Mouse (Mus musculus) E14TG2a.4 (cell line): ENCODE results near the gene 2610507B11Rik.

Source experiments
- H3K27me3 ChIP-seq: 2 replicates; pipeline ENCODE4 v1.6.1; 2014; ENCODE audit warnings: low read length, control low read depth; ENCODE audit not compliant: insufficient read depth
- H3K36me3 ChIP-seq: 2 replicates; pipeline ENCODE4 v1.6.1; 2014; ENCODE audit warnings: low read length, control low read depth; ENCODE audit not compliant: insufficient read depth
- H3K4me1 ChIP-seq: replicated peaks from 2 replicates; pipeline ENCODE4 v1.6.1; 2014; ENCODE audit warnings: low read depth, low read length, control low read depth
- H3K4me3 ChIP-seq: replicated peaks from 2 replicates; pipeline ENCODE4 v1.5.1; 2014; ENCODE audit warnings: mild to moderate bottlenecking, low read length
- H3K9me3 ChIP-seq: 2 replicates; pipeline ENCODE4 v1.6.1; 2014; ENCODE audit warnings: low read length, control low read depth
- CTCF ChIP-seq: conservative IDR thresholded peaks from 2 replicates; pipeline ENCODE4 v1.5.1; 2014; ENCODE audit warnings: low read length
- NANOG ChIP-seq: IDR thresholded peaks from 2 replicates; pipeline ENCODE4 v1.6.1; 2014; ENCODE audit warnings: borderline replicate concordance, low read length, mixed read lengths
- POU5F1 ChIP-seq: IDR thresholded peaks from 2 replicates; pipeline ENCODE4 v1.6.1; 2014; ENCODE audit warnings: low read length, borderline replicate concordance

Gene 2610507B11Rik

DNA sequence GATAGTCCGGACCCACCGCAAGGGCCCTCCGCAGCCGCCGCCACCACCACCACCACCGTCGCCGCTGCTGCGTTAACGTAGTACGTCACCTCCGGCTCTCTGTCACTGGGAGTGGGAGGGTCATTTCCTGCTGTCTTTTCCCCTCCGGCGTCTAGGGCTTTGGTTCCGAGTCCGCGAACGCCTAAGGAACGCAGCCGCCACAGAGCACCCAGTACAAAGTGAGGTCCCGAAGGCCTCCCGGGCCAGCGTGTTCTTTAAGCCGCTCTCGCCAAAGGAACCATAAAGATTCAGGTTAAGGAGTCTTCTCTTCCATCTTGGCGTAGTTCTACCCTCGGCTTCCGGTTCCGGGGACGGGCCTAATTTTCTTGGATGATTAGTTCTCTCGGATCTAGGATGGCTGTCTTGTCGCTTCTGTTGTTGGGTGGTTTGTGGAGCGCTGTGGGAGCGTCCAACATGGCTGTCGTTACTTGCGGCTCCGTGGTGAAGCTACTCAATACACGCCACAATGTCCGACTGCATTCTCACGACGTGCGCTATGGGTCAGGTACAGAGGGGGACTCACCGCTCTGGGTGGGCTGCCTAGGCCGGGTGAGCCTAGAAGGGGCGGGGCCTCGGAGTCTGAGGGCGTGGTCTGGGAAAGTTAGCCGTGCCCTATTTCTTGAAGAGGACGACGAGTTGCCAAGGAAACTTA is 15.8 kb upstream of the 2610507B11Rik start, which contains the start of the genes Sdf2 and Supt6:
TSS of gene Sdf2 (plus strand) at position 120 of the 691 bp plus-strand sequence.
TSS of gene Supt6 (minus strand) at position 361 of the 691 bp plus-strand sequence.
- Histone ChIP-seq H3K36me3 (peaks cover 36% of the 10 kb centered on the region), H3K9me3 (no peaks in the 10 kb centered on the region), H3K27me3 (no peaks in the 10 kb centered on the region), H3K4me1 (peaks cover 76% of the 10 kb centered on the region), H3K4me3 (peak within 1 kb of the TSS; percentile 99)
- no peak for TF ChIP-seq POU5F1
- TF ChIP-seq CTCF: no peak

DNA sequence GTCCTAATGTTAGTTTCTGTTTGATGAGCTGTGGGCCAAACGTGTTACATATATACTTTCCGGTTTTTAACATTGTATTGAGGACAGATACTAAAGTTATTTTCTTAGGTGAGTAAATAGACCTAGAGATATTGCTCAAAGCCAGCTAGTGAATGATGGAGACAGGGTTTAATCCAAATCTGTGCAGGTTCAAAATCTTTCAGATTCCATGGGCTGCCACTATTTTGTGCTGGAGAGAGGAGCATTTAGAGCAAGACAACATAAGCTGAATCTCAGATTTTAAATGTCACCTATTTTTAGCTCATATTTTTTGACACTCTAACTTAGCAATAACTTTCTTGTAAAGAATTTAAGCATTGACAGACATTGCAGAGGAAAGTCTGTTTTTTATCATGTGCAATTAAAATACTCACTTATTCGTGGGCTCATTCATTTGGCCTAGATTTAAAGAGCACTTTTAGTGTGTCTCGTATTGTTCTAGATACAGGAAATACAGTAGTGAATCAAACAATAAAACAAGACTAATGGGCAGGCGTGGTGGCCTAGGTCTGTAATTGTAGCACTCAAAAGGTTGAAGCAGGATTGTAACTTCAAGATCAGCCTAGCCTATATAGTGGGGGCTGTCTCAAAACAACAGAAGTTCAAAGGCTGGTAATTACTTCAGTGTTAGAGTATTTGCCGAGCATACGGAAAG is 15.1 kb upstream of the 2610507B11Rik start:
- H3K4me3 ChIP-seq: peak overlapping the region; percentile 99
- H3K36me3 ChIP-seq: peaks cover 37% of the 10 kb centered on the region
- no peak for TF ChIP-seq POU5F1
- TF ChIP-seq NANOG: no peak
- TF ChIP-seq CTCF: no peak
- no peaks in the 10 kb centered on the region for H3K9me3 ChIP-seq
- peaks cover 74% of the 10 kb centered on the region for H3K4me1 ChIP-seq
- no peaks in the 10 kb centered on the region for H3K27me3 ChIP-seq

DNA sequence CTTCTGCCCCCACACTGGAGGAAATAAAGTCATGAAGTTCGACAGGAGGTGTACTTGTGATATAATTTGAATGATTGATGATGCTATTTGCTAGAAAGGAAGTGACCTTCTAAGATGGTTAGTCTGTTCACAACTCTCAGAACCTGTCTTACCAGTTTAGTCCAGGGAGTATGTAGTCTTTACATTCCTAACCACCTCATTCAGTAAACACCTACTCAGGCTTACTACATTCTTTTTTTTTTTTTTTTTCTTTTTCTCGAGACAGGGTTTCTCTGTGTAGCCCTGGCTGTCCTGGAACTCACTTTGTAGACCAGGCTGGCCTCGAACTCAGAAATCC is 14.6 kb upstream of the 2610507B11Rik start:
- Histone ChIP-seq H3K4me3 (peak overlapping the region; percentile 99), H3K9me3 (no peaks in the 10 kb centered on the region), H3K36me3 (peaks cover 37% of the 10 kb centered on the region), H3K4me1 (peaks cover 69% of the 10 kb centered on the region), H3K27me3 (no peaks in the 10 kb centered on the region)
- no peak for TF ChIP-seq POU5F1
- TF ChIP-seq CTCF: no peak
- no peak for TF ChIP-seq NANOG

DNA sequence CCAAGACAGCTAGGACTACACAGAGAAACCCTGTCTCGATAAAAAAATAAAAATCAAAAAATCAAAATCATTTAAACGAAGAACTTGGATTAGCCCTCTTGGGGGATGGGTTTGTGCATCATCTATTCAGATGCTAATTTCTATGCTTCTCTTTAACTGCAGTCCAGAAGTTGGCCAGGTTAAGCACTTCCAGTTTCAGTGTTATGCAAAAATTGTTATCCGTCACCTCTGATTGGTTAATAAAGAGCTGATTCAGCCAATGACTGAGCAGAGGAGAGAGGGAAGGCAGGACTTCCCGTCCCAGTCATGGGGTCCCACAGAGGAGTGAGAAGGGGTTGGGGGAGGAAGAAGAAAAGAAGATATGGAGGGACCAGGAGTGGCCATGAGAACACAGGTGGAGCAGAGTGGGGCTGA is 13.8 kb upstream of the 2610507B11Rik start:
- Histone ChIP-seq H3K4me1 (peaks cover 63% of the 10 kb centered on the region), H3K4me3 (peak overlapping the region; percentile 99), H3K36me3 (peaks cover 39% of the 10 kb centered on the region), H3K27me3 (no peaks in the 10 kb centered on the region), H3K9me3 (no peaks in the 10 kb centered on the region)
- TF ChIP-seq NANOG (peak; percentile 54; the same call in 1 of the 2 replicates), CTCF (no peak), POU5F1 (peak; percentile 89)

DNA sequence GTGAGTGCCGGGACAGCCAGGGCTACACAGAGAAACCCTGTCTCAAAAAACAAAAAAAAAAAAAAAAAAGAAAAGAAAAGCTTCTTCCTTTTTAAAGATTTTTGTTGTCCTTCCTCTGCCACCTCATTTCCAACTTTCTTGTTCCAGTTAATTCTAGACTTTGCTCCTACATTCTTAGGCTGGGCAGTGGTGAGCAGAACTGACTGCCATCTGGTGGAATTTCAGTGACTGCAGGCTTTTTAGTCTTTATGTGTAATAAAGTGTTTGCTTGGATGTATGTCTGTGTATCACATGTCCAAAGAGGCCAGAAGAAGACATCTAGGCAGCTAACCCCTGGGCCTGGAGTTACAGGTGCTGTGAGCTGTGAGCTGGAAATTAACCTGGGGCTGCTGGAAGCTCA is 4.9 kb upstream of the 2610507B11Rik start:
- Histone ChIP-seq H3K4me1 (no peaks in the 10 kb centered on the region; the same call in 1 of the 2 replicates), H3K4me3 (no peak overlapping the region), H3K9me3 (no peaks in the 10 kb centered on the region), H3K36me3 (peaks cover 37% of the 10 kb centered on the region), H3K27me3 (peaks cover 17% of the 10 kb centered on the region)
- TF ChIP-seq NANOG (no peak), POU5F1 (no peak), CTCF (no peak)

DNA sequence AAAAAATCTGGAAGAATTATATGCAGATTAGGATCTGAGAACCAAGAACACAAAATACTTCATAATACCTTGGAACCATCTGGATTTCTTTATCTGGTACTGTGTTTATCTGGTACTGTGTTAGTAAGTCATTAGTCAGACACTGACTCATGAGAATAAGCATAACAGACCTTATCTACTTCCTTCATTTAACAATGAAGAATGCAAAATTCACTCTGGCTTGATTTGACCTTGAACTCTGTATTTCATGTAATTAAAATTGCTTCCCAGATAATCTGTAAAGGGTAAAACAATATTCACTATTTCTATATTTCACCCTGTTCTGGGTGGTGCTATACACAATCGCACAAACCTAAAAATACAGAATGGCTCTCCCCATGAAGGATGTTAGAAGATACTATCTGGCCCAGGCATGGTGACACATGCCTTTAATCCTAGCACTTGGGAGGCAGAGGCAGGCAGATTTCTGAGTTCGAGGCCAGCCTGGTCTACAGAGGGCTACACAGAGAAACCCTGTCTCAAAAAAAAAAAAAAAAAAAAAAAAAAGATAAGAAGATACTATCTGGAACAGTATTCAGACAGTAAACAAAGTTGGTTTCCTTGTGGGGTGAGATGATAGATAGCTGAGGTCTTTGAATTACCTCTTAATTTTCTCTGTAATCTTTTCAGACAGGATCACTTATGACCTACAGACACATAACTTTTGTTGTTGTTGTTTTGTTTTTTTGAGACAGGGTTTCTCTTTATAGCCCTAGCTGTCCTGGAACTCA is 878 bp upstream of the 2610507B11Rik start:
- Histone ChIP-seq H3K27me3 (peaks cover 17% of the 10 kb centered on the region), H3K9me3 (no peaks in the 10 kb centered on the region), H3K4me1 (peaks cover 15% of the 10 kb centered on the region), H3K36me3 (peaks cover 33% of the 10 kb centered on the region), H3K4me3 (peak overlapping the region; percentile 41)
- TF ChIP-seq NANOG: no peak
- TF ChIP-seq POU5F1: no peak
- TF ChIP-seq CTCF: no peak

DNA sequence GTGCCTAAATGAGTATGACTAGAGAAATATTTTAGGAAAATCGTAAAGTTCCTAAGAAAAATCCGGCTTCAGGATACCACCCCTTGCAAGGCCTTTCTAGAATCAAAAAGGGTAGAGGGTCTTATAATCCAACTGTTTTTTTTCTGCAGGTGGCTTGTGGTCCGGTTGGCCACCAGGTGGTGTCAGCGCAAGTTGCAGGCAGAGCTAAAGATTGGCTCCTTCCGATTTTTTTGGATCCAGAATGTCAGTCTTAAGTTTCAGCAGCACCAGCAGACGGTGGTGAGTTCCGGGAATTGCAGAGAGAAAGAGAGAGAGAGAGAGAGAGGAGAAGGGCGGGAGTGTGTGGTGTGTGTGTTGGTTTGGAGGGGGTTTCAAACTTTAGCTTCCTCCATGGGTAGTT is 998 bp downstream of the 2610507B11Rik start:
- Histone ChIP-seq H3K36me3 (peaks cover 49% of the 10 kb centered on the region), H3K27me3 (peaks cover 17% of the 10 kb centered on the region), H3K9me3 (no peaks in the 10 kb centered on the region), H3K4me3 (peak overlapping the region; percentile 99), H3K4me1 (peaks cover 15% of the 10 kb centered on the region)
- TF ChIP-seq CTCF (peak; percentile 65), POU5F1 (no peak)

DNA sequence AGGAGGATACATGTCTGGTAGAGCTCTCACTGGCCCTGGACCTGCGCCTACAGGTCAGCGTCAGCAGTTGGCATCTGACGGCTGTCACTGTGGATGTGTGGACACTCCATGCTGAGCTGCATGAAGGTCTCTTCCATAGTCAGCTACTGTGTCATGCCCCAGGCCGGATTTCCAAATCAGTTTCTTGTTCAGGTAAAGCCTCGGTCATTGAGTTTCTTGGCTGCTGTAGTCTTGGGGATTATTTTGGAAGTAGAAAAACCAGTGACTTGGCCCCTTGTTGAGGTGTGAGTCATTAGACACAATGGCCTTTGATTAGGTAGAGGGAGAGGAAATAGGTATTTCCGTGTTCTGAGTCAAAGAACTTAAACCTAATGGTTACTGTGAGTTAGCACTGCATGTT is 4.0 kb downstream of the 2610507B11Rik start:
- Histone ChIP-seq H3K36me3 (peaks cover 79% of the 10 kb centered on the region), H3K4me3 (no peak overlapping the region), H3K9me3 (no peaks in the 10 kb centered on the region), H3K27me3 (0 out of 2 replicates have a peak, but pooled peaks cover 2% of the 10 kb centered on the region), H3K4me1 (peaks cover 15% of the 10 kb centered on the region)
- TF ChIP-seq CTCF (no peak), POU5F1 (no peak), NANOG (no peak)
